Mouse (Mus musculus) liver, adult 2 months (tissue): ENCODE results near the gene Myadm. TPM values are rescaled to one million over a fixed set of nuclear protein-coding genes. Genes with fewer than 3 reads are reported as not detected.
"Not testable (repeated sequence)": the region's sequence is repeated elsewhere in the genome, so short reads cannot be mapped to it uniquely, and the experiment has no call there.

Experiments
- DNase-seq: peaks from one replicate; pipeline ENCODE4 v3.0.0-alpha.2; 2011; ENCODE audit warnings: low read depth, low spot score; ENCODE audit errors: extremely low read depth
- H3K27ac ChIP-seq: fragments of 200-500 bp; replicated peaks from 2 replicates; pipeline ENCODE4 v1.5.1; 2012; ENCODE audit warnings: low read depth, mild to moderate bottlenecking, control low read depth, inconsistent platforms, low read length; ENCODE audit not compliant: insufficient read depth
- H3K27me3 ChIP-seq: fragments of 200-500 bp; 2 replicates; pipeline ENCODE4 v1.6.1; 2012; ENCODE audit warnings: mild to moderate bottlenecking, moderate library complexity, low read length, inconsistent platforms; ENCODE audit not compliant: control insufficient read depth, insufficient read depth
- H3K36me3 ChIP-seq: fragments of 200-500 bp; 2 replicates; pipeline ENCODE4 v1.6.1; 2012; ENCODE audit warnings: low read length, inconsistent platforms; ENCODE audit not compliant: control insufficient read depth, insufficient read depth
- H3K4me1 ChIP-seq: fragments of 200-500 bp; 2 replicates; pipeline ENCODE4 v1.6.1; 2011; ENCODE audit warnings: low read length; ENCODE audit not compliant: control insufficient read depth, insufficient read depth
- H3K4me3 ChIP-seq: fragments of 200-500 bp; 2 replicates; pipeline ENCODE4 v1.5.1; 2011; ENCODE audit warnings: low read depth, mild to moderate bottlenecking, control low read depth, low read length, moderate library complexity; ENCODE audit not compliant: insufficient read depth
- H3K79me2 ChIP-seq: fragments of 200-500 bp; 2 replicates; pipeline ENCODE4 v1.6.1; 2012; ENCODE audit warnings: inconsistent platforms, mild to moderate bottlenecking, low read length, moderate library complexity; ENCODE audit not compliant: control insufficient read depth, insufficient read depth
- H3K9ac ChIP-seq: fragments of 200-500 bp; 2 replicates; pipeline ENCODE4 v1.6.1; 2012; ENCODE audit warnings: low read depth, mild to moderate bottlenecking, control low read depth, inconsistent platforms, low read length
- CTCF ChIP-seq: fragments of 200-500 bp; IDR thresholded peaks from 2 replicates; pipeline ENCODE4 v1.5.1; 2011; ENCODE audit warnings: low read depth, low read length, control low read depth
- POLR2A ChIP-seq: fragments of 200-500 bp; IDR thresholded peaks from 2 replicates; pipeline ENCODE4 v1.6.1; 2011; ENCODE audit warnings: low read length, control low read depth; ENCODE audit not compliant: insufficient read depth; ENCODE audit errors: extremely low read depth
- WGBS: fragments of 180-500 bp; shearing (Covaris S2); methylation state at CpG from one replicate; pipeline ENCODE4 v1.1.7; 2018; 5-methylcytosine and 5-hydroxymethylcytosine counted together
- polyA plus RNA-seq: library from polyadenylated mRNA; depleted of rRNA; stranded (reverse); fragments of >200 nt; gene quantifications from 2 replicates; pipeline ENCODE4 v1.2.3, GENCODE M21; 2012
- total RNA-seq: library from RNA; depleted of rRNA; stranded (reverse); fragments of >200 nt; gene quantifications from 2 replicates; pipeline ENCODE4 v1.2.3, GENCODE M21; 2014

Myadm gene
- total and polyA plus RNA-seq, 2 experiments: 6.6 to 63.0 TPM

DNA sequence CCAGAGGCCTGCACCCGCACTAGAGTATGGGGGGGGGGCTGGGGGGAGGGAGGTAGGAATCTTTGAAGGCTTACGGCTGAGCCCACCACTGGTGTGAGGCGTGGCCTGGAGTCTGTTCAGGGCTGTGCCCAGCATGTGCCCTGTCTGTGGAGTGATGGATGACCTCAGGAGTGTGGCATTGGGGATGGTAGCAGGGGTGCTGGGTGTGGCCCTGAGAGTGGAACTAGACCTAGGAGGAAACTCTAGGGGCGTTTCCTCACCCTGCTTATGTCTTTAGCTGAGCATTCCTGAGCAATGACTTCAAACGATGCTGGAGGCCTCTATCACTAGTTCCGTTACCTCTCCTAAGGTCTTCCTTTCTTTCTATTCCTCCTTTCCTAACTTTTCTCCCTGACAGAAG lies 2.3 kb downstream of the Myadm start:
- peaks cover 21% of the 10 kb centered on the region for H3K4me1 ChIP-seq
- no peak overlapping the region for H3K27ac ChIP-seq
- peak overlapping the region; percentile 54 for H3K4me3 ChIP-seq
- 65% methylated on average over 6 of the region's 6 CpGs for WGBS
- peak overlapping the region; percentile 47; the same call in 1 of the 2 replicates for H3K9ac ChIP-seq
- H3K79me2 ChIP-seq: peaks cover 9% of the 10 kb centered on the region
- DNase-seq: no peak
- TF ChIP-seq CTCF (no peak), POLR2A (no peak)
- H3K27me3 ChIP-seq: no peaks in the 10 kb centered on the region
- H3K36me3 ChIP-seq: no peaks in the 10 kb centered on the region

DNA sequence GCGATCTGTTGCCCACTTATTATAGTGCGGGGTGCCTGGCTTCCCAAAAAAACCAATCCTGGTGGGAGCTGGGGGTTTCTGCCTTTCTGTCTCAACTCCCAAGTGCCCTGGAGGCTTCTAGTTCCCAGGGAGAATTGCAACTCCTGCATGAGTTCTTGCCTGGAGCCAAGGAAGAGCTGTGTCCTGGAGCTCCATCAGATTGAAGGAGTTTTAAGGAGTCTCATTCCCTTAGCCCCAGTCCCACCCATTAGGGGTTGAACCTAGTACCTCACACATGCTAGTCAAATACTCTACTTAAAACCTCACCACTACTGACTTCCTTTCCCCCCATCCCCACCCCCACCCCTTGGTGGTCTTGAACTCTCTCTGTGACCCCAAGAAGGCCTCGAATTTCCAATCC lies 2.9 kb downstream of the Myadm start:
- H3K36me3 ChIP-seq: no peaks in the 10 kb centered on the region
- WGBS: 69% methylated on average over 3 of the region's 3 CpGs
- no peak overlapping the region for H3K9ac ChIP-seq
- H3K4me3 ChIP-seq: no peak overlapping the region
- H3K27ac ChIP-seq: peak overlapping the region; percentile 52
- no peaks in the 10 kb centered on the region for H3K27me3 ChIP-seq
- no peak for DNase-seq
- peaks cover 21% of the 10 kb centered on the region for H3K4me1 ChIP-seq
- TF ChIP-seq CTCF (no peak), POLR2A (no peak)
- H3K79me2 ChIP-seq: peaks cover 9% of the 10 kb centered on the region

DNA sequence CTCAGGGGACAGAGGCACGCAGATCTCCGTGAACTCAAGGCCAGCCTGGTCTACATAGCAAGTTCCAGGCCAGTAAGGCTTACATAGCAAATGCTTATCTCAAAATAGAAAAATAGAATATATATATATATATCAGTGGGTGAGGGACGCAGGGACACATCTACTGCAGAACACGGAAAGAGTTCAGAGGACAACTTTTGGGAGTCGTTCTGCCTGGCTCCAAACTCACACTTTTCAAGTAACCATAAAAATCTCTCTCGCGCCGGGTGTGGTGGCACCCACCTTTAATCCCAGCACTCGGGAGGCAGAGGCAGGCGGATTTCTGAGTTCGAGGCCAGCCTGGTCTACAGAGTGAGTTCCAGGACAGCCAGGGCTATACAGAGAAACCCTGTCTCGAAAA lies 3.4 kb downstream of the Myadm start:
- DNase-seq, H3K4me3 ChIP-seq, H3K9ac ChIP-seq, H3K36me3 ChIP-seq, H3K27me3 ChIP-seq: not testable (repeated sequence)
- Histone ChIP-seq H3K79me2 (peaks cover 14% of the 10 kb centered on the region), H3K27ac (peak overlapping the region; percentile 52), H3K4me1 (peaks cover 21% of the 10 kb centered on the region)
- WGBS: 42% methylated on average over 12 of the region's 12 CpGs

DNA sequence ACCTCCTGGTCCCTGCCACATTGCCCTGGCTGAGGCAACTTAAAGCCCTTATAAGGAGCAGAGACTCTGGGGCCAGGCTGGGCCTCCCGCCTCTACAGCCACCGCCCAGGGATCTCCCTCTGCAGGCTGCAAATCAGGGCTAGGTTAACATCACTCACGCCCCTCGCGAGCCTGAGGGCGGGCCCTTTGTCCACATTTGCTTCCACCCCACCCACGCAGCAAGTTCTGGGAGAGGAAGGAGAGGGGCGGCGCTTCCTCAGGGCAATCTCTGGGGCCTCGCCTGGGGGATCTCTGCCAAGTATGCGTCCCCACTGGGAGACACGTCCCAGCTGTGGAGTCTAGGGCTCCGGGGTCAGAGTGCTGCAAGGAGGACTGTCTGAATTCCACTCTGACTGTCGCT lies 3.9 kb downstream of the Myadm start:
- peak; percentile 90 for DNase-seq
- Histone ChIP-seq H3K27me3 (no peaks in the 10 kb centered on the region), H3K36me3 (peaks cover 7% of the 10 kb centered on the region; the same call in 1 of the 2 replicates), H3K4me3 (peak overlapping the region; percentile 70), H3K79me2 (peaks cover 16% of the 10 kb centered on the region), H3K27ac (peak overlapping the region; percentile 67), H3K4me1 (peaks cover 18% of the 10 kb centered on the region), H3K9ac (peak overlapping the region; percentile 62)
- WGBS: 2% methylated on average over 14 of the region's 14 CpGs
- TF ChIP-seq POLR2A (peak; percentile 60; the same call in 1 of the 2 replicates), CTCF (no peak)

DNA sequence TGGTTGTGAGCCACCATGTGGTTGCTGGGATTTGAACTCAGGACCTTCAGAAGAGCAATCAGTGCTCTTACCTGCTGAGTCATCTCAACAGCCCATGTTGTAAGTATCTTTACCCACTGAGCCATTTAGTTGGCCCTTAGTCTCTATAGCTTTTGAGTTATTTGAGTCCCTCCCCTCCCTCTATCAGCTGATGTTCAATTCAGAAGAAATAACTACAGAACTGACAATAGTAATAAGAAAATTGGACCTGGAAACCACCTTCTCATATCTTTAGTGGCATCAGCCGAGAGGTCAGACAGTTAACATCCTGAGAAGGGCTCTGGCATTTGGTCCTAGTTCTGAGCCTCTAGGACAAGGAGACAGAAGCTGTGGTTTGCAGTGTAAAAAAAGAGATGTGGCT lies 5.9 kb downstream of the Myadm start:
- Histone ChIP-seq H3K9ac (no peak overlapping the region), H3K4me1 (peaks cover 12% of the 10 kb centered on the region), H3K27me3 (no peaks in the 10 kb centered on the region), H3K79me2 (peaks cover 16% of the 10 kb centered on the region), H3K4me3 (no peak overlapping the region), H3K36me3 (peaks cover 11% of the 10 kb centered on the region; the same call in 1 of the 2 replicates), H3K27ac (no peak overlapping the region)
- TF ChIP-seq CTCF (no peak), POLR2A (no peak)
- no peak for DNase-seq
- WGBS: 66% methylated on average over 1 of the region's 1 CpGs

DNA sequence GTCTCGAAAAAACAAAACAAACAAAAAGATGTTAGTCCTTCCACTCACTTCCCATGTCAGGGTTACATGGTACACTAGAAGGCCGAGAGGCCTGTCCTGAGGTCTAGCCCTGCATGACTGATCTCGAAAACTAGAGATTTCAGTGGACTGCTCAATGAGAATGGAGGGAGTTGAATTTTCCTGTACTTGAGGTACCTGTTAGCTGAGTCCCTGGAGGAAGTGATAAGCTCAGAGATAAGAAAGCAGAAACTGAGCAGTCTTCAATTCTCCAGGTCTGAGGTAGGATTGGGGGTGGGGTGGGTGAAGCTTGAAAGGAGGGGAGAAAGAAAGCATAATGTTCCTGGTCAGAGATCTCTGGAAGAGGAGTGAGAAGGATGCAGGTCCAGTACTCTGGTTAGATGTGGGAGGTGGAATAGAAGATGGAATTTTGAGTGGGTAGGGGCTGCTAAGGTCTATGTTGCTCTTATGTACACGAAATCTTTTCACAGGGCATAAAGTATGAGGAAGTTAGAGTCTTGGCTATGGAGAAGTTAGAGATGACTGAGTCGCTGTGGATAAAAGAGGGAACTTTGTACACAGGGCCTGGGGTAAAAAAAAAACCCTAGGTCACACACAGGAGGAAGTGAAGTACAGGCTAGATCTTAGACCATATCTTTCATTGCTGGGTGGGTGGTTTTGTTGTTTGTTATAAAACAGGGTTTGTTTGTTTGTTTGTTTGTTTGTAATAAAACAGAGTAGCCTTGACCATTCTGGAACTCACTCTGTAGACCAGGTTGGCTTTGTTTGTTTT lies 6.6 kb downstream of the Myadm start:
- Histone ChIP-seq H3K36me3 (peaks cover 11% of the 10 kb centered on the region; the same call in 1 of the 2 replicates), H3K4me3 (no peak overlapping the region), H3K4me1 (peaks cover 10% of the 10 kb centered on the region), H3K27me3 (no peaks in the 10 kb centered on the region), H3K79me2 (peaks cover 16% of the 10 kb centered on the region), H3K9ac (no peak overlapping the region), H3K27ac (no peak overlapping the region)
- 58% methylated on average over 5 of the region's 5 CpGs for WGBS
- DNase-seq: peak; percentile 37
- TF ChIP-seq POLR2A (no peak), CTCF (no peak)
